Mouse (Mus musculus) kidney, postnatal 25 days (tissue): Measurements from ENCODE around the gene Dcaf5.

Source experiments
- DNase-seq, 2 experiments: peaks; one replicate each; pipeline ENCODE4 v3.0.0; 2021; ENCODE audit warnings: mixed read lengths in 2 of 2

The Dcaf5 gene

DNA sequence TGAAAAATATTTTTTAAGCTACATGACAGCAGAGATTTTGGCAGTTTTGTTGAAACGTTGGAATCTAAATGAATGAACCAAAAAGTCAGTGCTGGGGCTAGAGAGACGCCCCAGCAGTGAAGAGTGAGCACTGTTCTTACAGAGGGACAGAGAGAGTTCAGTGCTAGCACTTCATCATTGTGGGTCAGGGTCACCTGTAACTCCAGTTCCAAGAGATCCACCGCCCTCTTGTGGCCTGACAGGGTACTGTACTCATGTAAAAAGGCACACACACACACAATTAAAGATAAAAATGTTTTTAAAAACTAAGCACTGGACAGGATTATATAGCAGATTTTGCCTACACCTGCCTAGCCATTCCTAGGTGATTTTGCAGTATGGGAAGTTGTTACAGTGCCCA is 29.8 kb downstream of the Dcaf5 start:
- DNase-seq = peak in 1 of 2 experiments; percentile 76

DNA sequence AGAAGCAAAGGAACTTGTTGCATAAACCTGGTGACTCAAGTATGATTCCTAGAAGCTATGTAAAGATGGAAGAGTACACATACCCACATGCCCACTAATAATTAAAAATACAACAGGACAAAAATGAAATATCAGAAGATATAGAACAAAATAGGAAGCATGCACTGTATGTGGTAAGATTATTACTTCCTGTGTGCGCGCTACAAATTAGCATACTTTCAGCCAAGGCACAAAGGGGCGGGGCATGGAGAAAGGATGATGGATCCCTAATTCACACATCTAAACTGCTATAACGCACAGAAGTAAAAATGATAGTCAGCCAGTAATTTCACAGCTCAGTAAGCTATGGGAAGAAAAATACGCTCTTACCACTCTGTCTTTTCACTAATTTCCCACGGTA is 32.3 kb downstream of the Dcaf5 start:
- DNase-seq = no peak

DNA sequence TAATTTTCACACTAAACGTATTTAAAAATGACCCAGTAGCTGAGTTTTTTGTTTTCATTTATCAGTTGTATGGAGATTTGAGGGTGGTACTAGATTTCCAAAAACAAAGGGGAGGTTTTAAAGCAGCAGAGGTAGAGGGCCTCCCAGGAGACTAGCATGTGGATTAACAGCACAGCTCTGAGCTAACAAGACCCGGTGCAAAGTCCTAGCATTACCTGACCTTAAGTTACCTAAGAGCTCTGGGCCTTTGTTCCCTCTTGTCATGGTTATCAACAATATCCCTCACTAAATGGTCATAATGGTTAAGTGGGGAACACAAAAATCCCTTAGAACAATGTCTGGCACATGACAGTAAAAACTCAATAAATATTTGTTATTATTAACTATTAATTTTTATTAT is 37.3 kb downstream of the Dcaf5 start:
- DNase-seq = no peak

DNA sequence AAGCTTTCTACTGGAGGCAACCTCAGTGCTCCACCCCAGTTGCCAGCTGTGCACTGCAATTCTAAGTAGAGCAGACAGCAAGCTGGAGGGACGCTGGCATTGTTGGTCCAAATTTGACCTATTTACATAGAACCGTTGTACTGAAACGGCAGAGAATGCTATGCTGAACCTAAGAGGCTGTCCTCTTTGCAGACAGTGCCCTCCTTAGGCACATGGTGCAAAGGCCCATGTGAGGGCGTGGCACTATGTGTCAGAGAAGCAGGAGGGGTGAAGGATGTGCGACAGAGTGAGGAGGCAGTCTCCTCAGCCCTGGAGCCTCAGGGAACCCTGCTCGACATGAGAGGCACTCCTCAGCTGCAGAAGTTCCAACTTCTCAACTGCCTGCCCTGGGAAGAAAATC is 40.0 kb downstream of the Dcaf5 start:
- no peak for DNase-seq

DNA sequence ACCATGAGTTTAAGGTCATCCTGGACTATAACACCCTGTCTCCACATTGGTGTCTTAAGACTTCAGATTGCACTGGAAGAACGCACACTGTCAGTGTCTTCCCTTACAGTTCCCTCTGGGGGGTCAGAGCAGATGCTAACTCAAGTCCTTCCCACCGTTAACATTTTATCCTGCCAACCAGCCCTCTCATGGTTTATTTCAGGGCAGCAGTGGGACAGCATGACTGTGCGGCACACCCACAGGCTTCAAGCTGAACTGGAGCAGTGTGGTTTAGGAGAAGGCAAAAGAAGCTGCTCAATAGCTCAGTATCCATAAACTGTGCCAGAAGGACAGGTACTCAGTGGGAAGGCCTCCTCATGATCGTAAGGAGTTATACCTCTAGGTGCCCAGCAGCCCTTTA is 41.1 kb downstream of the Dcaf5 start:
- DNase-seq = no peak

DNA sequence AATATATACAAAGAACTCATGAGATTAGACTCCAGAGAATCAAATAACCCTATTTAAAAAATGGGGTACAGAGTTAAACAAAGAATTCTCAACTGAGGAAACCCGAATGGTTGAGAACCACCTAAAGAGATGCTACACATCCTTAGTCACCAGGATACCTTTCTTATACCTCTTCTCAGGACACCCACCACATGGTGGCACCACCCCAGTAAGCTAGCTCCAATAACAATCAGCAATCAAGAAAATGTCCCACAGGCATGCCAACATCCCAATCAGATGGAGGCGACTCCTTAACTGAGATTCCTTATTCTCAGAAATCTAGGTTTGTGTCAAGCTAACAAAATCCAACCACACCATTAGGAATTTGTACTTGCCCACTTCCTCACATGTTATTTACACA is 42.4 kb downstream of the Dcaf5 start:
- DNase-seq = peak; percentile 38 to 67

DNA sequence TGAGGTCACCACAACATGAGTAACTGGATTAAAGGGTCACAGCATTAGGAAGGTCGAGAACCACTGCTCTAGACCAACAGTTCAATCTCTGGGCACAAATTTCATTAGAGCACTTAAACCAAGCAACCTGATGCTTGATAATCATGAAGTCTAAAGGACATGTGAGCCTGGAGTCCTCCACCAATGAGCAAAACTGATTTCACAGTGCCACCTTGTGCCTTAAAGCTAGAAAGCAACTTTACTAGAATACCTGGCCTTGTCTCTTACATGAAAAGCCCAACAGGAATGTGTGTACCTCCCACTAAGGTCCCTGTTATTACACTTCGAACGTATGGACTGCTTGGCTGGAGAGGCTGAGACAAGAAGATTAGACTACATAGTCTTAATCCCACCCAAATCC is 47.0 kb downstream of the Dcaf5 start:
- DNase-seq = peak in 1 of 2 experiments; percentile 29

DNA sequence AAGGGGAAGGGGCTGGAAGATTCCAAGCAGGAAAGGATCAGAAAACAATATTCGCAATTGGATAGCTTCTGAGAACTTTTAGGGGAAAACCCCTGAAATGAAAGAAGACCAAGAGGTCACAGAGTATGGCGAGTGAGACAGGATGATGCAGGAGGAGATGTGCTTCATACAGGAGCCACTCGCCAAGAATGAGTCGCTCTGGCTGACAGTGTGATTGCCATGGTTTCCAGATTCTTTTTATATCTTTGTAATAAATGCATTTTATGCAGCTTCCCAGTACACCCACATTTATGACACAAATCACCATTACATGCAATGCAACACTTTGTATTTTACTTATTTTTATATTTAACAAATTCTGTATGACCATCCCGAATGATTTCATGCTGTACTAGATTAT is 49.1 kb downstream of the Dcaf5 start:
- no peak for DNase-seq

DNA sequence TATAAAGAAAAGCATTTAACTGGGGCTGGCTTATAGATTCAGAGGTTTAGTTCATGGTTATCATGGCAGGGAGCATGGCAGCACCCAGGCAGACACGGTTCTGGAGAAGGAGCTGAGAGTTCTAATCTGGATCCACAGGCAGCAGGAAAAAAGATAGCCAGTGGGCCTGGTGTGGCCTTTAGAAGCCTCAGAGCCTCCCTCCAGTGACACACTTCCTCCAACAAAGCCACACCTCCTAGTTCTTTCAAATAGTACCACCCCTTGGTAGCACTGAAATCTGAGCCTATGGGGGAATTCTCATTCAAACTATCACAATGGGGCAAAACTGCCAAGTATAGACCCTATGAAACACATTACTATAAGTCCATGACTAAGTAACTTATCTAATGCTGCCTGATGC is 51.0 kb downstream of the Dcaf5 start:
- DNase-seq = no peak

DNA sequence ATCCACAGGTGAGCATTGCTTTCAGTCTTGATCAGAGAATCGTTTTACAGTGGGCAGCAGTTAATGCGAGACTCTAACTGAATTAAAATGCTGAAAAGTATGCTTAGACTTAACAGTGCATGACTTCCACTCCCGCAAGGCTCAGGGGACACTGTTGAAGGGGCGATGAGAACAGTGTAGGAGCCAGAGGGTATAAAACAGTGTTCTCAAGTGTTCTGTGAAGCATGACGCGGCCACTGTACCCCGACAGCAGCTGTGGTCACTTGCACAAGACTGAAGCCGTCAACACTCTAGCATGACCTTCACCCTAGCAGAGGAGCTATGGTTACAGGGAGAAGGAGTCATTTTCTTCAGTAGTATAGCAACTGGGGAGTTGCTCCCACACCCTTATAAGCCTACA is 52.9 kb downstream of the Dcaf5 start:
- DNase-seq = peak in 1 of 2 experiments; percentile 39

DNA sequence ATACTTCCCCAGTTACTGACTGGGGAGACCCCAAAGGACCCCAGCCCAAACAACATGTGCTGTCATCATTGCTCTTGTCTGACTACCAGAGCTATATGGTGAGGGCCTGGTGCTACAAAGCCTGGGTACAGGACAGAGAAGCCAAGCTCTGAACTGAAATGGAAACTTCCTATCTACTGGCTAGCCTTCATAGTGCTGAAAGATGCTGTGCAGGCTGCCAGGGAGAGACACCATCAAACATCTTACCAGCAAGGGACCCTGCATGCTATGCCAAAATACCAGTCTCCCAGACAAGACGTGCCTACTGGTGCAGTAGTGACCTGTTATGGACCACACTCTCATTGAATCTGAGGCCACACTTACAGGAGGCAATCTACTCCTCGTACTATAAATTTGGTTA is 53.6 kb downstream of the Dcaf5 start:
- DNase-seq = no peak

DNA sequence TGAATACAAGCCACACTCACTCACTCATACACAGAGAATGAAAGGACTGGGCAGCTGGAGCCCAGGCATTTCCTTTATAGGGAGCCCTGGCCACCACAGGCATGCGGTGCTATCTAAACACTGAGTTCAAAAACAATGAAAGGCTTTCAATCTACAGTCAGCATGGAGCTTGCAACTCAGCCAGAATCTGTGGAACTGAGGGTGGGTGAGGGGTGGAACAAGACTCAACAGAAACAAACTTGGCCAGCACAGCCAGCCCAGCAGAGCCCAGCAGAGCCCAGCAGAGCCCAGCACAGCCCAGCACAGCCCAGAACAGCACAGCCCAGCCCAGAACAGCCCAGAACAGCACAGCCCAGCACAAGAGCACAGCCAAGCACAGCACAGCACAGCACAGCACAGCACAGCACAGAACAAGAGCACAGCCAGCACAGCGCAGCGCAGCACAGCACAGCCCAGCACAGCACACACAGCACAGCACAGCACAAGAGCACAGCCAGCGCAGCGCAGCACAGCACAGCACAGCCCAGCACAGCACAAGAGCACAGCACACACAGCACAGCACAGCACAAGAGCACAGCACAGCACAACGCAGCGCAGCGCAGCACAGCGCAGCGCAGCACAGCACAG is 56.5 kb downstream of the Dcaf5 start:
- no peak for DNase-seq

DNA sequence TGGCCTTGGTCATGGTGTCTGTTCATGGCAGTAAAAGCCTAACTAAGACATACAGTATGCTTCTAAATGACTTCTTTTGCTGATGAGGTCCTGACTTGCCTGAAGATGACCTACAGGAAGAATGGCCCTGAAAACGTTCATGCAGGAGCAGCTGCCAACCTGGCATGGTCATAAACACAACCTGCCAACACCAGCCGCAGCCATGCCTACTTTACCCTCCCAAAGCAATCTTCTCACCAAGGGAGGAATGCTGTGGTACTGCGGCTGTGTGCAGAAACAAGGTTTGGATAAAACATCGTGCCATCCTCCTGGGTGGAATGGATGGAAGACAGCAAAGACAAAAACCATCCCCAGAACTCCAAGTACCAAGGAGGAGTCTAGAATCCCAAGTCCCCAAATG is 57.0 kb downstream of the Dcaf5 start:
- DNase-seq = no peak

DNA sequence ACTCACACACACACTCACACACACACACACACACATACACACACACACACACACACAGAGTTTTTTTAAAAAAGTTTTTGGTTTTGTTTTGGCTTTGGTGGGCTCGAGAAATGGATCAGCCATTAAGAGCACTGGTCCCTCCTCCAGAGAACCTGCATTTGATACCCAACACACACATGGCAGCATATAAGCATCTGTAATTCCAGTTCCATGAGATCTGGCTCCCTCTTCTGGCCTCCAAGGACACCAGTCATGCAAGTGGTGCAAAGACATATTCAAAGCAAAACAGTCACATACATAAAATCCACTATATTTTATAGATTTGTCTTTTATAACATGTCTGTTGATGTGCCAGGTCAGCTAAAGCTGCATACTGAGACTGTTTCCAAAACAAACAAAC is 58.8 kb downstream of the Dcaf5 start:
- peak in 1 of 2 experiments; percentile 18 for DNase-seq

DNA sequence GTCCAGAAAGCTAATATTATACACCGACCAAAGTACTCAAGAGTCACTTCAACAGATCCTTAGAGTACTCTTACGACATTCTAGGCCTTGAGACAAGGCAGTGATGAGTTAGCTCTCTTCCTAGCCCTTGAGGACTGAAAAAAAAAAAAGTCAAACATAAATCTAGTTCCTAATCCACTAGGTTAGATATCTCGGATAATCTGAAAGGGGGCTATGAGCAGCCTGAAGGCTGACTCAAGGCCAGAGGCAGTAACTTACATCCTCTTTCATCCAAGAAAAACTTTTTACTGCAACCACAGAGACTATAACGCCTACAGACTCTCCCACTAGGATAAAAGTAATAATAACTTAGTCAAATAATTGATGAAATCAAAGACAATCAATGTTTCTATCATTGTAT is 60.7 kb downstream of the Dcaf5 start:
- DNase-seq = no peak

DNA sequence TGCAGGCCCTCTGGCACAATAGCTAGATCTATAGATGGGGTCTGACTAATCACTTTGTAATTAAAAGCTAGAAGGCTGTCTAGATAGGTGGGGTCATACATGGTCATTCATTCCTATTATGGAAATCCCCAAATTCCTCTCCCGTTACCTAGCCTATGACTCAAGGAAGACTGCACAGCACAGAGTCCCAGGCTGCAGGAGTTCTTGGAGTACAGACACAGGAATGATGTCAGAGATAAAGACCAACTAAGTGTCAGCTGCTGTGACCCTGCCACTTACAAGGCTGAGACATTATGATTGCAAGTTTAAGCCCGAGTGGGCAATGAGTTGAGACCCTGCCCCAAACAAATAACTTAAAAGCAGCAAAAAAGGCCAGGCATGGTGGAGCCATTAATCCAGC is 61.7 kb downstream of the Dcaf5 start:
- DNase-seq = no peak

DNA sequence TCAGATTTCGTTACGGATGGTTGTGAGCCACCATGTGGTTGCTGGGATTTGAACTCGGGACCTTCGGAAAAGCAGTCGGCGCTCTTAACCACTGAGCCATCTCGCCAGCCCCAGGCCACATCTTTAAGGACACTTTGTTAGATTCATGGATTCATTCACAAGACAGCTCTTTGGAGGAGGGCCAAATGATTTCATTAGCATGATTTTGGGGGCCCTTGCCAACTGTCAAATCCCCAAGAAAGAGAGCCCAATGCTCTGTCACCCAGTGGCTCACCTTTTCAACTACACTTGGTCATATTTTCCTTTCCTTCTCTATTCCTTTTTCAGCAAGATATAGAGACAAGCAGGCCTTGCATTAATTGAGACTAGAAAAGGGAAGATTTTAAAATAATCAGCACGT is 63.5 kb downstream of the Dcaf5 start:
- DNase-seq = no peak

DNA sequence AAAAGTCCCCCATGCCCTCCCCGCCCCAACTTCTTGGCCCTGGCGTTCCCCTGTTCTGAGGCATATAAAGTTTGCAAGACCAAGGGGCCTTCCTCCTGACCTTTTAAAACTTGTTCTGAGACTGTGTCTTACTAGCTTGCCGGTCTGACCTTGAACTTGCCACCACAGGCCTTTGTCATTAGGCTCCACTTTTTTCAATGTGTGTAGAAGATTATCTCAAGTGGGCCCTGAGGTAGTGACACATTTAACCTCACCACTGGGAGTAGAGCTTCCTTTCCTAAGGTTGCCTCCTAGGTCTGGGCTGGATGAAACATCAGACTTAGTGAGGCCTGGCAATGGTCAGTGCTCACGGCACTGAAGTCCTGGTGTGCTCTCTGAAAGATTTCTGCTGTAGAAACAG is 69.2 kb downstream of the Dcaf5 start:
- DNase-seq = no peak

DNA sequence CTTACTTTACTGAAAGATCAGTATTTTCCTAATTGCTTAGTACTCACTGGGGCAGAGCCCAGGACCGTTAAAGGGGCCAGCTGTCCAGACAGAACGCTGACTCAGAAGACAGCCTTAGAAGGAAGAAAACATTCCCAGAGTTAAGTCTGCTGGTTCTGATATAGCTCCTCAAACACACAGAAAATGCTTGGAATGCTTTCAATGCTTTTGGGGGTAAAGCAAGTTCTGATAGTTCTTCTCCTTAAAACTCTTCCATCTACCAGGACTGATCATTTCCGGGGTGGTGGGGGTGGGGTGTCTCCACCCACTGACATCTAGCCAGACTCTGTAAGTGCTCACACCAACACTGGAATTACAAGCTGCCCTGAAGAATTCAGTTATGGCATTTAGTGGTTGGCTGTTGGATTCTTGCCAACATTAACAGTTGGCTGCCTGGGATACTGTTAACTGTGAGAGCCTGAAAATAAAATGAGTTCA is 70.4 kb downstream of the Dcaf5 start:
- DNase-seq = peak; percentile 37 to 39

DNA sequence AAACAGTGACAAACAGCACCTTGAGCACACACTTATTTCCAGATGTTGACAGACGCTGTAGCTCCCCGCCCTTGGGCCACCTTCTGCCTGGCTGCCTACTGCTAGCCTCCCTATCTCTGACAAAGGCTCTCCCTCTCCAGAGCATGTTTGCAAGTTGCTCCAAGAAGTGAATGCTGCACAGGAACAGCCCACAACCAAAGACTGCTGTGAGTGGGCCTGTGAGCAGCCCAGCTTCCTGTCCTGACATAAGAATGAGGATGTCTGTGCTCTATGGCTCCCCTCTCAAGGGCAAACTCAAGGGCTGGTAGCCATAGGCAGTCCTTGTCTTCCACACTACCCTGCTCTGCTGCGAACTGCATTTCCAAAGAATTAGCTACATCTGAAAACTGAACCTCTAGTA is 71.1 kb downstream of the Dcaf5 start:
- no peak for DNase-seq

DNA sequence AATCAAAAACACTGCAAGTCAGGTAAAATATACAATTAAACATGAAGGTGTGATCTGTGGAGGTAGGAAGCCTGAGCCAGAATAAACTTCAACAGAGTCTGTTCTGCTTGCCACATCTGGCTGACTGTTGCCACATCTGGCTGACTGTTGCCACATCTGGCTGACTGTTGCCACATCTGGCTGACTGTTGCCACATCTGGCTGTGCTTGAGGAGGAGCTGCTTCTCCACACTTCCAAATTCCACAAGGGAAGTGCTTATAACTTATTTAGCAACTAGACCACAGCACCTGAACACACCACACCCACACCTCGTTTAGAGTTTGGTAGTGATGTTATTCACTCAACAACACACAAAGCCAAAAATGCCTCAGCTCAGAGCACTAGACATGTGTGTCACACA is 74.7 kb downstream of the Dcaf5 start:
- DNase-seq = no peak

DNA sequence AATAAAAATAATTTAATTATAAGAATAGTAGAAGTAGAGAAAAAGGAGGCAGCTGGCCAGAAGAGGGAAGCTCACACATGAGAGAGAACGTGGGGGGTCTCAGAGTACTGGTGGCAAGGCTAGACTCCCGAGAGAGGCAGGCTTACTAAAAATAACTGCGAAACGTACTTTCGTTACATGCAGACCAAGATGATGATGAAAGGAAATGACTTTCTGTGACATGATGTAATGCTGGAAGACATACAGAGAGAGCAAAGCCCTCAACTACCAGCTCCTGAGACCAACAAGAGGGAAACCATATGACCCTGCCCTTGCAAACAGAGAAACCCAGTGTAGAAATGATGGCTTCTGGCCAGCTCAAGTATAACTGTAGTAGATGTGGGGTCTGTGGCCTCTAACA is 76.1 kb downstream of the Dcaf5 start:
- DNase-seq = no peak

DNA sequence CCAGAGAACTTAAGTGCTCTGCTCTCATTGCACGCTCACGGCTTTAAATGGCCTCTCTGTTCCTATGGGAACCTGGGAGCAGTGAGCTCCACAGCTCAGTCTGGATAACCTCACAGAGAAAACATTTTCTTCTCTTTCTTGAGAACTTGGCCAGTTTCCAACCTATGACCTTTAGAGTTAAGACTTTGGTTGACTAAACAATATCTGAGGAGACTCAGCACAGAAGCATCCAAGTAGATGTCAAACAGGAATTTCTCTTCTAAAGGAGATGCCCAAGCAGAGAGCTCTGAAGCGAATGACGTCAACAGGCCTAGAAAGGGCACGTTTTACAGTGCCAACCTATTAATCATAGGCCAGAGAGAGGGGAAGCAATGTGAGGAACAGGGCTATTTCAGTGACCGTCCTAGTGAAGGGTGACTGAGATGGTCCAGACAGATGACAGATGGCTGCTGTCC is 91.6 kb downstream of the Dcaf5 start:
- DNase-seq = no peak

DNA sequence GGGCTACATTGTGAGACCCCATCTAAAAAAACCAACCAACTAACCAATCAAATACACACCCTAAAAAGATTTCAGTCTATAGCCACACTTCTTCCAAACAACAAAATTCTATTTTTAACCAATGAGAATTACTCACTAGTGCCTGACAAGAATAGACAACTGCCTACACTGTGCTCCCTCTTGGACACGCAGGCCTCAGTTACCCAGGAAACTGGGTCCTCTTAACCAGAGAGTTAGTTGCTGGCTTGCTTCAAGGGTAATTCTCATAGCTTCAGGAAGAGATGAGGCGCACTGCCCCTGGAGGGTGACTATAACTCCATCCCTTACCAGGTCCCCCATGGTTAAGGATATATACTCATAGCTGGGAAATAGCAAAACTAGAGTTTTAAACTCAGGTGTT is 95.5 kb downstream of the Dcaf5 start:
- no peak for DNase-seq

DNA sequence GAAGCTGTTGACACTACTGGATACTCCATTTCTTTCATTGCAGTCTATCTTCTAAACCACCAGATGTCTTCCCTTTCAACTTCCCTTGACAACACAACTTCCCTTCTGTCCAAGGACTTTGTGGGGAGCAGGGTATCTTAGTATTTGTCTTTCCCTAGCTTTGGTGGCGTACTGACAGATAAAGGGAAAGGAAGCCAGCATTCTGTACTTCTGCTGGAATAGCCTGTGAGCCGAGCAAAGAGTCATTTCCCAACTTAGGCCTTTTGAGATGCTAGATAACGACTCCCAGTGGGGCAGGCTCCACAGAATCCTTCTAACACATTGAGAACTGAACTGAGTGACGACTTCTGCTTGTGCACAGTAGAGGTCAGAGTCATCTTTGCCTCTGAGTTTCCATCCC is 102.2 kb downstream of the Dcaf5 start:
- no peak for DNase-seq

DNA sequence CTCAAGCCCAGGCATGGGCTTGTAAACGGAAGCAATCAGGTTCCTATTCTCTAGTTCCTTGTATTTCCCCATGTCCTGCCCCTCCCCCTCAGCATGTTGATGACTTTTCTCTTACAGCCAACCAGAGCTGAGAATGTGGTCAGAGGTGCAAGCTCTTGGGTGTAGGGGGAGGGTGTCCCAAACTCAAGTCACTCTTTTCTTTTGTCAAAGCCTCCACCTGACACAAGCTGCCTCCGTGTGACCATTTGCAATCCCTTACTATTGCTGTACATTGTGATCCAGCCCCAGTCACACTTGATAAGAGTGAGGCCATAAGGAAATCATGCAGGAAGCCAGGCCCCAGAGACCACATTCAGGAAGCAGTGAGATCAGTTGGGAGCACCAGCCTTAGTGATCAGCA is 104.8 kb downstream of the Dcaf5 start:
- no peak for DNase-seq
